Mouse (Mus musculus) embryonic stem cell, embryonic (primary cell): ENCODE measurements at regions not wholly inside any gene's neighbourhood (a gene's known extent, or its start where the extent isn't known, plus 50 kb on each side); places are given as distances from the start of the nearest gene placed in this dataset.

Source experiments
- CTCF ChIA-PET, 4 experiments: fragments of 300-600 bp in 2 of 4; fragments of 350-600 bp in 2 of 4; sonication (Branson Sonifier 250); formaldehyde crosslinking; loops; one replicate each; lab custom pipeline; 2022; ENCODE audit warnings: inconsistent platforms in 2 of 4; lab: Charles Lee
- POLR2A ChIA-PET, 4 experiments: fragments of 300-600 bp in 2 of 4; fragments of 350-600 bp in 2 of 4; sonication (Branson Sonifier 250); formaldehyde crosslinking; loops; one replicate each; lab custom pipeline; 2022; ENCODE audit warnings: antibody characterized with exemption in 4 of 4, inconsistent platforms in 1 of 4; lab: Charles Lee

- POLR2A ChIA-PET: no interaction called here
- CTCF ChIA-PET: no interaction called here
Measured at GRCm38 (mm10) chr13:79057424-79057823, 857.9 kb upstream of the Nr2f1 start.

GRCm38 (mm10) chr13:79054481-79054880 lies 854.9 kb upstream of the Nr2f1 start:
- CTCF ChIA-PET: no interaction called here
- POLR2A ChIA-PET: no interaction called here

- CTCF ChIA-PET: no interaction called here
- POLR2A ChIA-PET: no interaction called here
Measured at GRCm38 (mm10) chr13:79053428-79053827, 853.9 kb upstream of the Nr2f1 start.

- ChIA-PET CTCF (no interaction called here), POLR2A (no interaction called here)
Measured at GRCm38 (mm10) chr13:79047240-79047639, 847.7 kb upstream of the Nr2f1 start.

- ChIA-PET POLR2A (no interaction called here), CTCF (no interaction called here)
Measured at GRCm38 (mm10) chr13:79044657-79045056, 845.1 kb upstream of the Nr2f1 start.

GRCm38 (mm10) chr13:79037883-79038282 lies 838.3 kb upstream of the Nr2f1 start:
- ChIA-PET POLR2A (interaction anchor here in 1 of 4 experiments (0.6 kb wide), 1 partner anchor 278 kb away, joined by 3 read pairs; no protein-coding TSS in a partner anchor), CTCF (no interaction called here)

- CTCF ChIA-PET: no interaction called here
- POLR2A ChIA-PET: no interaction called here
Measured at GRCm38 (mm10) chr13:79035276-79035675, 835.7 kb upstream of the Nr2f1 start.

- ChIA-PET CTCF (interaction anchor here in 1 of 4 experiments (0.9 to 1.0 kb wide), 2 partner anchors 391 to 739 kb away, joined by 3 read pairs; no protein-coding TSS in a partner anchor), POLR2A (interaction anchor here in 1 of 4 experiments (0.5 kb wide), 1 partner anchor 138 kb away, joined by 4 read pairs; no protein-coding TSS in a partner anchor)
Measured at GRCm38 (mm10) chr13:79029974-79030373, 830.4 kb upstream of the Nr2f1 start.

- ChIA-PET POLR2A (no interaction called here), CTCF (no interaction called here)
Measured at GRCm38 (mm10) chr13:79027877-79028760, 828.6 kb upstream of the Nr2f1 start.

- CTCF ChIA-PET: no interaction called here
- POLR2A ChIA-PET: no interaction called here
Measured at GRCm38 (mm10) chr13:79025645-79026044, 826.1 kb upstream of the Nr2f1 start.

- POLR2A ChIA-PET: no interaction called here
- CTCF ChIA-PET: no interaction called here
Measured at GRCm38 (mm10) chr13:79018051-79018450, 818.5 kb upstream of the Nr2f1 start.

- ChIA-PET POLR2A (no interaction called here), CTCF (no interaction called here)
Measured at GRCm38 (mm10) chr13:79003313-79003712, 803.8 kb upstream of the Nr2f1 start.

GRCm38 (mm10) chr13:78998855-78999254 lies 799.3 kb upstream of the Nr2f1 start:
- POLR2A ChIA-PET: no interaction called here
- CTCF ChIA-PET: no interaction called here

GRCm38 (mm10) chr13:78992326-78992725 lies 792.8 kb upstream of the Nr2f1 start:
- CTCF ChIA-PET: no interaction called here
- POLR2A ChIA-PET: no interaction called here

GRCm38 (mm10) chr13:78985921-78986320 lies 786.4 kb upstream of the Nr2f1 start:
- ChIA-PET CTCF (no interaction called here), POLR2A (no interaction called here)

GRCm38 (mm10) chr13:78977224-78977780 lies 777.7 kb upstream of the Nr2f1 start:
- CTCF ChIA-PET: no interaction called here
- POLR2A ChIA-PET: no interaction called here

- ChIA-PET POLR2A (no interaction called here), CTCF (no interaction called here)
Measured at GRCm38 (mm10) chr13:78938351-78938741, 738.8 kb upstream of the Nr2f1 start.

GRCm38 (mm10) chr13:78937389-78938350 lies 738.1 kb upstream of the Nr2f1 start:
- CTCF ChIA-PET: no interaction called here
- POLR2A ChIA-PET: no interaction called here

GRCm38 (mm10) chr13:78935990-78936650 lies 736.6 kb upstream of the Nr2f1 start:
- ChIA-PET POLR2A (no interaction called here), CTCF (no interaction called here)
